Mouse (Mus musculus) WW6 (cell line): Measurements from ENCODE around the gene Sept1.
A peak's percentile ranks its signal among the peaks of the same experiment; 100 is the strongest.

Experiments used
- DNase-seq: peaks from one replicate; pipeline ENCODE4 v3.0.0-alpha.2; 2013; ENCODE audit warnings: low read depth, low spot score

Sept1 gene

GRCm38 (mm10) chr7:127218670-127219069 is 14.3 kb downstream of the Sept1 start:
- no peak for DNase-seq

- no peak for DNase-seq
These were observed 14.9 kb downstream of the Sept1 start for GRCm38 (mm10) chr7:127217901-127218642.

- no peak for DNase-seq
These were observed 15.5 kb downstream of the Sept1 start for GRCm38 (mm10) chr7:127217475-127217874.

GRCm38 (mm10) chr7:127216307-127216706 is 16.6 kb downstream of the Sept1 start:
- DNase-seq, result no peak

- DNase-seq, result peak; percentile 74
These were observed 17.7 kb downstream of the Sept1 start for GRCm38 (mm10) chr7:127214981-127215871.

GRCm38 (mm10) chr7:127214521-127214920 is 18.4 kb downstream of the Sept1 start:
- DNase-seq, result no peak

- no peak for DNase-seq
These were observed 19.0 kb downstream of the Sept1 start for GRCm38 (mm10) chr7:127213930-127214329.

- DNase-seq, result no peak
These were observed 19.4 kb downstream of the Sept1 start for GRCm38 (mm10) chr7:127213485-127213884.

GRCm38 (mm10) chr7:127212432-127213250 is 20.3 kb downstream of the Sept1 start:
- DNase-seq, result no peak

- DNase-seq, result no peak
These were observed 21.8 kb downstream of the Sept1 start for GRCm38 (mm10) chr7:127211014-127211745.

GRCm38 (mm10) chr7:127210266-127210665 is 22.7 kb downstream of the Sept1 start:
- DNase-seq, result no peak

- DNase-seq, result no peak
These were observed 23.1 kb downstream of the Sept1 start for GRCm38 (mm10) chr7:127209851-127210250.

- DNase-seq, result peak; percentile 93
These were observed 24.1 kb downstream of the Sept1 start, which contains the start of gene Mylpf for GRCm38 (mm10) chr7:127208553-127209438. Mylpf (plus strand) TSS chr7:127208890.

- DNase-seq, result peak; percentile 74
These were observed 24.7 kb downstream of the Sept1 start, which contains the start of gene Tbc1d10b for GRCm38 (mm10) chr7:127208295-127208552. Tbc1d10b (minus strand) TSS chr7:127208468.

GRCm38 (mm10) chr7:127207374-127208294 is 25.3 kb downstream of the Sept1 start:
- no peak for DNase-seq

GRCm38 (mm10) chr7:127206606-127207005 is 26.3 kb downstream of the Sept1 start:
- DNase-seq, result no peak

- no peak for DNase-seq
These were observed 36.4 kb downstream of the Sept1 start for GRCm38 (mm10) chr7:127196484-127196883.

- DNase-seq, result peak; percentile 88
These were observed 37.2 kb downstream of the Sept1 start, which contains the start of gene Cd2bp2 for GRCm38 (mm10) chr7:127195544-127196295. Cd2bp2 (minus strand) TSS chr7:127196050.
